Mouse (Mus musculus): ENCODE measurements around the gene Hsbp1. TPM values are rescaled to one million over a fixed set of nuclear protein-coding genes. Genes with fewer than 3 reads are reported as not detected.
A peak's percentile ranks its signal among the peaks of the same experiment; 100 is the strongest.
"Not testable (repeated sequence)": the region's sequence is repeated elsewhere in the genome, so short reads cannot be mapped to it uniquely, and the experiment has no call there.

Gene Hsbp1
- polyA plus RNA-seq (2016; fragmentation: Nextera tagmentation; extraction: Ambion mirVana) = 246 and 255 TPM in 2 replicates

DNA sequence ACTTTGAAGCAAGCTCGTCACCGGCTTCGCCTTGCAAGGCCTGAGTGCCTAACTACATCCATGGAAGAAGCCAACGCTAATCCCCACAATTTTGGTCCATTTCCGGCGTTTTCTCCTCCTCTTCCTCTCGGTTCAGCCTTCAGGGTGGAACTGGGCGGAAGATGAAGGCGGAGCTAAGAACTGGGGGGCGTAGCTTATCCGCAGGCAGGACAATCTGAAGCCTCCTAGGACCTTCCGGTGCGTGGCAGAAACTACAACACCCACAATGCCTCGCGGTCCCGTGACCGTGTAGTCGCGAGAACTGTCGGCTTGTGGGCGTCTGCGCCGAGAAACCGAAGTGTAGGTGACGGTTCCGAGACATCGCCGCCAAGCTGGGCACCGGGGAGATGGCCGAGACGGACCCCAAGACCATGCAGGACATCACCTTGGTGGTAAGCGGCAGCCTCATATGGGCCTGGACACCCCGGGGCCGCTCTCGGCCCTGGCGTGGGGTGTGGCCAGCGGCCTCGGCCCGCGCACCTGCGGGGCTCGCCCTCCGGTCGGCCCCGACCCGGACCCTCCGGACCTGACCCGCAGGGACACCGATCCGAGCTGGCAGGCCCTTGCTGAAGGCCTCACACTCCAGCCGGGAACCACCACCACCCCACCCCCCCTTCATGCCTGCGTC lies at the start of gene Hsbp1:
TSS of gene Hsbp1 (plus strand) at position 299 of the 667 bp plus-strand sequence.
- Histone ChIP-seq H3K4me3 (peak within 1 kb of the TSS; percentile 99), H3K27ac (peak within 1 kb of the TSS; percentile 88)

DNA sequence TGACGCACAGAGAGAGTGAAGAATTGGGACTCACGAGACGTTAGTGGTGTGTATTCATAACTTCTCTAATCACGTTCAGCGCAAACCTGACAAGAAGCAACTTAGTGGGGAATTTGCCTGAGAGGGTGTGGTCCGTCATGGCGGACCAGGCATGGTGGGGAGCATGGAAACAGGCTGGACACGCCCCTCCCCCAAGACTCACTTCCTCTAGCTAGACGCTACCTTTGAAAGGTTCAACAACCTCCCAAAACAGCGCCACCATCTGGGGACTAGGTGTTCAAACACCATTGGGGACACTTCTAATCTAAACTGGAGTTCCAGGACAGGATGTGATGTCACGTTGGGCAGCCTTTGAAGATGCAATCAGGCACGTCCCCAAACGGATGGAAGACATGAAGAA lies 48.8 kb upstream of the Hsbp1 start:
- peaks cover 7% of the 10 kb centered on the region; the same call in 1 of the 2 replicates for H3K9me3 ChIP-seq
- H3K36me3 ChIP-seq (replicated peaks) = no peaks in the 10 kb centered on the region
- DNase-seq (ENCODE audit: extremely low spot score, low spot score) = no peak
- no peak overlapping the region for H3K27ac ChIP-seq
- no peak overlapping the region for H3K4me3 ChIP-seq
- no peaks in the 10 kb centered on the region for H3K27me3 ChIP-seq (ENCODE audit: poor library complexity, severe bottlenecking)
- 79% methylated on average over 13 of the region's 13 CpGs for WGBS
- H3K4me1 ChIP-seq = no peaks in the 10 kb centered on the region

More for the DNA sequence above, at the start of gene Hsbp1:
- Histone ChIP-seq H3K27me3 (ENCODE audit: poor library complexity, severe bottlenecking) (peaks cover 10% of the 10 kb centered on the region; the same call in 1 of the 2 replicates), H3K4me1 (peaks cover 13% of the 10 kb centered on the region), H3K9me3 (peaks cover 4% of the 10 kb centered on the region; the same call in 1 of the 2 replicates), H3K36me3 (replicated peaks) (peaks cover 38% of the 10 kb centered on the region)
- WGBS = 2% methylated on average over 52 of the region's 52 CpGs
- DNase-seq (ENCODE audit: extremely low spot score, low spot score) = peak; percentile 96

DNA sequence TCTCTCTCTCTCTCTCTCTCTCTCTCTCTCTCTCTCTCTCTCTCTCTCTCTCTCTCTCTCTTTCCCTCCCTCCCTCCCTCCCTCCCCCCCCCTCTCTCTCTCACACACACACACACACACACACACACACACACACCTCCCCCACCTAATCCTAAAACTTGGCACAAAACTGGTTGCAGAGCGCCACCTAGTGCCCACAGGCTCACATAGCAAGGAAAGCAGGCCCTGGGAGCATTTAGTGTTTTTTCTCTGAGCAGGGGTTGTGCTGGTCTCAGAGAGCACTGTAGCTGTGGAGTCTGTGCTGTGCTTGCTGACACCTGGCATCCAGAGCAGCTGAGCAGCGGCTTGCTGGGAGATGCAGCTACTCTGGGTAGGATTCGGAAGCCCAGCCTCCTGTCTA lies 46.5 kb upstream of the Hsbp1 start:
- WGBS = 25% methylated on average over 3 of the region's 3 CpGs

DNA sequence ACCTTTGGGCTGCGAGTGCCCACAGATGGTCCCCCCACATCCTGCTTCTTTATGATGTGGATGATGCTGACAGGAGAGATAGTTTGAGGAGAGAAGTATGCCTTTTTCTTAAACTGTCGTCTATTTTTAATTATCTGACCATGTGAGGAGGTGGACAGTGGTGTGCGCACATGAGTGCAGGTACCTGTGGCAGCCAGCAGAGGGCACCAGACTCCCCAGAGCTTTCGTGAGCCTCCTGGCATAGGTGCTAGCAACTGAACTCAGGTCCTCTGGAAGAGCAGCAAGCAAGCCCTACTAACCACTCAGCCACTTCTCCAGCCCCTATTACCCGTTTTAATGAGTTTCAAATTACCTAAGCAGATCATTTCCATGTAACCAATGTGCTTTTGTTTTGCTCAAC lies 44.0 kb upstream of the Hsbp1 start:
- Histone ChIP-seq H3K4me1 (no peaks in the 10 kb centered on the region), H3K27ac (no peak overlapping the region), H3K27me3 (ENCODE audit: poor library complexity, severe bottlenecking) (no peaks in the 10 kb centered on the region), H3K9me3 (peaks cover 16% of the 10 kb centered on the region; the same call in 1 of the 2 replicates), H3K36me3 (replicated peaks) (no peaks in the 10 kb centered on the region), H3K4me3 (no peak overlapping the region)
- no peak for DNase-seq (ENCODE audit: extremely low spot score, low spot score)
- WGBS = 84% methylated on average over 5 of the region's 5 CpGs

More for the DNA sequence above, 46.5 kb upstream of the Hsbp1 start:
- not testable (repeated sequence) for H3K27ac ChIP-seq; H3K27me3 ChIP-seq (ENCODE audit: poor library complexity, severe bottlenecking); H3K36me3 ChIP-seq (replicated peaks); H3K4me3 ChIP-seq; H3K4me1 ChIP-seq
- H3K9me3 ChIP-seq = peaks cover 16% of the 10 kb centered on the region; the same call in 1 of the 2 replicates
- peak; percentile 38 for DNase-seq (ENCODE audit: extremely low spot score, low spot score)

DNA sequence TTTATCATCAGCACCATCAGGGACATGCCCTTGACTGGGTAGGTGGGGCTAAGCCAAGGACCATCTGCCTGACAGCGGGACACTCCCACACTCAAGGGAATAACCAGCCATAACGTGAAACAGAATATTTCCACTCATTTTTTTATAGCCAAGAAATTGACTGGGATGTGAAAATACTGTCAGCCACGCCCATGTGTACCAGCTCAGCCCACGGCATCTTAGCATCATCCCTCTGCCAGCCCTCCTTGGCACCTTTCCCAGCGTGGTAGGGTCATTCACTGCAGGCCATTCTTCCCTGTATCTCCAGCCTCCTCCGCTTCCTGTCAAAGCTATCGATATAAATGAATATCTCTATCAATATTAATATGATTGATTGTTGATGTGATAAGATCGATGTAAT lies 40.1 kb upstream of the Hsbp1 start:
- no peaks in the 10 kb centered on the region for H3K4me1 ChIP-seq
- H3K9me3 ChIP-seq = peaks cover 16% of the 10 kb centered on the region; the same call in 1 of the 2 replicates
- H3K27me3 ChIP-seq (ENCODE audit: poor library complexity, severe bottlenecking) = no peaks in the 10 kb centered on the region
- no peak overlapping the region for H3K27ac ChIP-seq
- WGBS = 87% methylated on average over 8 of the region's 8 CpGs
- no peak for DNase-seq (ENCODE audit: extremely low spot score, low spot score)
- no peak overlapping the region for H3K4me3 ChIP-seq
- no peaks in the 10 kb centered on the region for H3K36me3 ChIP-seq (replicated peaks)

DNA sequence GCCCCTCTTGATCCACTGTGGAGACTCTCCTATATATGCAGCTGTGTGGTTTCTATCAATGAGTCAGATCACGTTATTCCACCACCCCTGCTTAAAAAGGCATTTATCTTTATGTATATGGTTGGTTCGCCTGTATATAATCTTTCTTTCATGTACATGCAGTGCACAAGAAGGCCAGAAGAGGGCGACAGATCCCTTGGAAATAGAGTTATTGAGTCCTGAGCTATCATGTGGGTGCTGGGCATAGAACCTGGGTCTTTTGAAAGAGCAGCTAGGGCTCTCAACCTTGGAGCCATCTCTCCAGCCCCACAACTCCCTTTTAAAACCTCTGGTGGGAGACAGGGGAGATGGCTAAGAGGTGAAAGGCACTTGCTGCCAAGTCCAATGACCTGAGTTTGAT lies 32.9 kb upstream of the Hsbp1 start:
- Histone ChIP-seq H3K4me1 (no peaks in the 10 kb centered on the region), H3K9me3 (peaks cover 5% of the 10 kb centered on the region; the same call in 1 of the 2 replicates), H3K36me3 (replicated peaks) (no peaks in the 10 kb centered on the region), H3K27me3 (ENCODE audit: poor library complexity, severe bottlenecking) (no peaks in the 10 kb centered on the region), H3K27ac (no peak overlapping the region), H3K4me3 (no peak overlapping the region)
- 27% methylated on average over 3 of the region's 3 CpGs for WGBS
- DNase-seq (ENCODE audit: extremely low spot score, low spot score) = no peak

DNA sequence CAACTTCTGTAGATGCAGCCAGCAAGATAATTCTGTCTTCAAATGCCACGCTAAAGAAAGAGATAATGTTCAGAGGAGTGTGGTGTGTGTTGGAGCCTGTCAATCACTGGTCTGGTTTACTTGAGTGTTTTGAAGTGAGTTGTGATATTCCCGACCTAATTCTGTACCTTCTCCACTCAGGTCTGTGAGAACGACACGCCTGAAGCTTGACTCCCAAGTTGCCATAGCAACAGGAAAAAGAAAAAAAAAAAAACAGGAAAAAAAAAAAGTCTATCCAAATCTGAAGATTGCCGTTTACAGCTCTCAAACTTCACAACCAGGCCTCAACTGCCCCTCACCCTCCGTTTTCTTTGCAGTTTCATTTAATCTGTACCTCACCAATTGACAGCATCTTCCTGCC lies 21.1 kb upstream of the Hsbp1 start:
- Histone ChIP-seq H3K36me3 (replicated peaks) (no peaks in the 10 kb centered on the region), H3K4me1 (no peaks in the 10 kb centered on the region), H3K27me3 (ENCODE audit: poor library complexity, severe bottlenecking) (no peaks in the 10 kb centered on the region), H3K27ac (no peak overlapping the region), H3K9me3 (0 out of 2 replicates have a peak, but pooled peaks cover 4% of the 10 kb centered on the region), H3K4me3 (no peak overlapping the region)
- 79% methylated on average over 6 of the region's 6 CpGs for WGBS
- no peak for DNase-seq (ENCODE audit: extremely low spot score, low spot score)

DNA sequence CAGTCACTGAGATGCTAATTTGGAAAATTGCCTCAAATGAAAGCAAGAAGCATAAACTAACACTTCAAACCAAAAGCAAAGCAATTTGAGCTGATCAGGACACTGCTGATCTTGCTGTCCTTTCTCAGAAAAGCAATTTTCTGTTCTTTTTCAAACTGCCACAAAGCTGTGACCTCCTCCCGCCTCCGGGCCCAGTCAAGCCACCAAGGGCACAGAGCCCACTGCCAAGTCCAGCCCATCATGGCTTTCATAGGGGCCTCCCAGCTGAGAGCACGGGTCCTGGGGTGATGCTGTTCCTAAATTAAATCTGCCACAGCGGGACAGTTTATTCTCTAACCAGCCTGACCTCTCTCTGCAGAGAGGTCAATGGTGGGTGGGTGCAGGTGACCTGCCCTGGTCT lies 4.7 kb upstream of the Hsbp1 start:
- Histone ChIP-seq H3K27me3 (ENCODE audit: poor library complexity, severe bottlenecking) (peaks cover 10% of the 10 kb centered on the region; the same call in 1 of the 2 replicates), H3K27ac (no peak overlapping the region), H3K9me3 (peaks cover 12% of the 10 kb centered on the region; the same call in 1 of the 2 replicates), H3K36me3 (replicated peaks) (no peaks in the 10 kb centered on the region), H3K4me3 (no peak overlapping the region), H3K4me1 (peaks cover 4% of the 10 kb centered on the region; the same call in 1 of the 2 replicates)
- DNase-seq (ENCODE audit: extremely low spot score, low spot score) = no peak
- WGBS = 79% methylated on average over 4 of the region's 4 CpGs

DNA sequence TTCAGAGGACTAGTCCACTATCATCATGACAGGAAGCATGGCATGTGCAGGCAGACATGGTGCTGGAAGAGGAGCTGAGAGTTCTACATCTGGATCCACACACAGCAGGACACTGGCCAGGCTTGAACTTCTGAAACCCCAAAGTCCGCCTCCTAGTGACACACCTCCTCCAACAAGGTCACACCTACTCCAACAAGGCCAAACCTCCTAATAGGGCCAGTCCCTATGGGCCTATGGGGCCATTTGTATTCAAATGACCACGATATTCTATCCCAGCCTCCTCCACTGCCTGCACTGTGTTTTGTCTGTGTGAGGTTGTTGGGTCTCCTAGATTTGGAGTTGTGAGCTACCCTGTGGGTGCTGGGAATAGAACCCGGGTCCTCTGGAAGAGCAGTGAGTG lies 682 bp upstream of the Hsbp1 start:
- H3K27me3 ChIP-seq (ENCODE audit: poor library complexity, severe bottlenecking) = peaks cover 10% of the 10 kb centered on the region; the same call in 1 of the 2 replicates
- peak overlapping the region; percentile 88 for H3K27ac ChIP-seq
- peaks cover 6% of the 10 kb centered on the region; the same call in 1 of the 2 replicates for H3K9me3 ChIP-seq
- peaks cover 31% of the 10 kb centered on the region for H3K36me3 ChIP-seq (replicated peaks)
- H3K4me3 ChIP-seq = peak overlapping the region; percentile 99
- DNase-seq (ENCODE audit: extremely low spot score, low spot score) = no peak
- 76% methylated on average over 3 of the region's 3 CpGs for WGBS
- peaks cover 13% of the 10 kb centered on the region for H3K4me1 ChIP-seq

DNA sequence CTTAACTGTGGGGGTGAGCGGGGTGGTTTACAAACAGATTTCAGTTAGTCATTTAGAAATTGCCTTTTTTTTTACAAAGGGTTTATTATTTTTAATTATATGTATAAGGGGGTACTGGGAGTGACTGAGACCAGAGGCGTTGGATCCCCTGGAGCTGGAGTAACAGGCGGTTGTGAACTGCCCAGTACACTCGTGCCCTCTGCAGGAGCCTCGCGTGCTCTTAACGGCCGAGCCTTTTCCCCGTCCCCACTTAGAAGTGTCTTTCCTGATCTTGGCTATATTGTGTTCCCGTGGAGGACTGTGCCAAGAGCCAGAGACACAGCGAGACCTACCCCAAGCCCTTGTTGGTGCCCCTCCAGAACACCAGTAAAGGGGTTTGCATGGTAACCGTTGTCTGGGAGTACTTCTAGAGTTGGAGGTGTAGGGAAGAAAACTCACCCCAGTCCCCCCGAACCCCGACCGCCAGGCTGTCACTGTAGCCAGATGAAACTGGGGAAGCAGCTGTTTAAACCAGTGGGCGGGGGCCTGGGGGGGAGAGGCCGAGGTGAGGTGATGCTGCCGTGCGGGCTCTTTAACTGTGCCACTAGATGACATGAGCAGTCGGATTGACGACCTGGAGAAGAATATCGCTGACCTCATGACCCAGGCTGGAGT lies 868 bp downstream of the Hsbp1 start:
- peak overlapping the region; percentile 99 for H3K4me3 ChIP-seq
- peaks cover 13% of the 10 kb centered on the region for H3K4me1 ChIP-seq
- no peak for DNase-seq (ENCODE audit: extremely low spot score, low spot score)
- H3K9me3 ChIP-seq = peaks cover 4% of the 10 kb centered on the region; the same call in 1 of the 2 replicates
- H3K27ac ChIP-seq = peak overlapping the region; percentile 88
- H3K36me3 ChIP-seq (replicated peaks) = peaks cover 44% of the 10 kb centered on the region
- 63% methylated on average over 22 of the region's 22 CpGs for whole genome bisulfite sequencing
- H3K27me3 ChIP-seq (ENCODE audit: poor library complexity, severe bottlenecking) = peaks cover 10% of the 10 kb centered on the region; the same call in 1 of the 2 replicates

DNA sequence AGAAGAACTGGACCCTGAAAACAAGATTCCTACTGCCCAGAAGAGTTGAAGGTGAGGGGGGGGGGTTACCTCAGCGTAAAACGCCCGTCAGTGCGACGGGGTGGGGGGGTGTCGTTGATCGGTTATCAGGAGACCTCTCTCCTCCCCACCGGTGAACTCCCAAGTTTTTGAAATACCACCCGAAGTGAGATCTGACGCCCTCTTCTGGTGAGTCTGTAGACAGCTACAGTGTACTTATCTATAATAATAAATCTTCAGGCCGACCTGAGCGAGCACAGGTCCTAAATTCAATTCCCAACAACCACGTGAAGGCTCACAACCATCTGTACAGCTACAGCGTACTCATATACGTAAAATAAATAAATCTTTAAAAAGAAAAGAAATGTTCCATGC lies 1.4 kb downstream of the Hsbp1 start:
- peaks cover 10% of the 10 kb centered on the region; the same call in 1 of the 2 replicates for H3K27me3 ChIP-seq (ENCODE audit: poor library complexity, severe bottlenecking)
- H3K4me3 ChIP-seq = peak overlapping the region; percentile 99
- H3K4me1 ChIP-seq = peaks cover 13% of the 10 kb centered on the region
- H3K27ac ChIP-seq = no peak overlapping the region
- peaks cover 47% of the 10 kb centered on the region for H3K36me3 ChIP-seq (replicated peaks)
- peaks cover 4% of the 10 kb centered on the region; the same call in 1 of the 2 replicates for H3K9me3 ChIP-seq
- DNase-seq (ENCODE audit: extremely low spot score, low spot score) = no peak
- 87% methylated on average over 15 of the region's 15 CpGs for WGBS

DNA sequence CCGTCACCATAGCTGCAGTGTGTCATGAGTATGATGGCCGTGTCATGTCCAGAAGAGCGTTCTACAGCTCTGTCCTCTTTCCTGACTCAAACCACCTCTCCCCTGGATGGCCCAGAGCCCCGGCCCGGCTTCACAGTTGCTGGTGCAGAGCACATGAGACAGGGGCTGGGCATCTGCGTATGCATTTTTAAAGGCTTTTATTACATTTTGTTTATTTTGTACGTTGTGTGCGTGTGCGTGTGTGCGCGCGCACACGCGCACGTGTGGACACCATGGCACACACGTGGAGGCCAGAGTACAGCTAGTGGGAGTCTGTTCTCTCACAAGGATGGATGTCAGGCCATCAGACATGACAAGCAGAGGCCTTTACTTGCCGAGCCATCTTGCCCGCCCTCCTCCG lies 7.4 kb downstream of the Hsbp1 start:
- Histone ChIP-seq H3K4me3 (no peak overlapping the region), H3K27ac (no peak overlapping the region), H3K4me1 (no peaks in the 10 kb centered on the region), H3K27me3 (ENCODE audit: poor library complexity, severe bottlenecking) (no peaks in the 10 kb centered on the region), H3K36me3 (replicated peaks) (peaks cover 42% of the 10 kb centered on the region), H3K9me3 (no peaks in the 10 kb centered on the region)
- no peak for DNase-seq (ENCODE audit: extremely low spot score, low spot score)
- 95% methylated on average over 19 of the region's 19 CpGs for WGBS

All from forebrain, embryonic 10.5 days (tissue).